Comparison of ENCODE assay signal across 8 mouse cellular contexts in genomic region chrX:48623379-48624053, GRCm38 (mm10). TPM values are rescaled to one million over a fixed set of nuclear protein-coding genes. Genes with fewer than 3 reads are reported as not detected.
A peak's percentile ranks its signal among the peaks of the same experiment; 100 is the strongest.
DNase-seq lines count a peak whose midpoint lies in the region; ATAC-seq and TF ChIP-seq lines count a peak whose summit lies in the region.

Slc25a14 (plus strand) TSS chrX:48623413.

- H3K27me3 ChIP-seq in forebrain, embryonic 16.5 days (replicated peaks; ENCODE audit: control insufficient read depth, insufficient read depth, low read length), result no peaks in the 10 kb centered on the region
- H3K27me3 ChIP-seq in lung, embryonic 15.5 days, result no peaks in the 10 kb centered on the region

- in situ Hi-C loops in ES-E14 (cut with MboI; ENCODE audit: low sequenced_read_pairs in 2 of 2, unreplicated experiment in 2 of 2), result no loop called here

- H3K4me1 ChIP-seq in ES-E14 (ENCODE audit: control insufficient read depth in 2 of 2, insufficient read depth in 2 of 2, low read length in 2 of 2, poor library complexity in 1 of 2), result no peaks in the 10 kb centered on the region
- peaks cover 3% of the 10 kb centered on the region; the same call in 1 of the 2 replicates for H3K4me1 ChIP-seq in forebrain, embryonic 16.5 days (replicated peaks; ENCODE audit: control insufficient read depth, insufficient read depth, low read length)
- H3K4me1 ChIP-seq in lung, embryonic 15.5 days, result no peaks in the 10 kb centered on the region

- peak within 1 kb of the TSS; percentile 65 to 76 for H3K4me3 ChIP-seq in ES-E14 (ENCODE audit: insufficient read depth in 1 of 2, low read depth in 1 of 2, low read length in 2 of 2, poor library complexity in 1 of 2, severe bottlenecking in 1 of 2)
- peak within 1 kb of the TSS; percentile 57 for H3K4me3 ChIP-seq in forebrain, embryonic 16.5 days (replicated peaks; ENCODE audit: low read length)
- peak within 1 kb of the TSS; percentile 70 for H3K4me3 ChIP-seq in lung, embryonic 15.5 days

- H3K9ac ChIP-seq in ES-E14 (ENCODE audit: insufficient read depth, low read depth, low read length, poor library complexity, severe bottlenecking), result peak within 1 kb of the TSS; percentile 76; the same call in 1 of the 2 replicates
- peak within 1 kb of the TSS; percentile 57 for H3K9ac ChIP-seq in forebrain, embryonic 16.5 days (replicated peaks; ENCODE audit: low read depth, low read length)
- H3K9ac ChIP-seq in lung, embryonic 15.5 days, result peak within 1 kb of the TSS; percentile 40

- ATAC-seq in forebrain, embryonic 16.5 days, result peak; percentile 99
- peak; percentile 95 for ATAC-seq in lung, embryonic 15.5 days (ENCODE audit: borderline replicate concordance, extremely low read depth, low FRiP score, low TSS enrichment)

- intact Hi-C loops in heart, postnatal 36 days (cut with DNase I), result loop anchor here (2.0 kb wide), 1 partner anchor 29 kb away; the partner anchor contains the start of gene Zfp280c

- H3K36me3 ChIP-seq in ES-E14 (ENCODE audit: control insufficient read depth, insufficient read depth, low read length, poor library complexity, severe bottlenecking), result no peaks in the 10 kb centered on the region
- no peaks in the 10 kb centered on the region for H3K36me3 ChIP-seq in forebrain, embryonic 16.5 days (ENCODE audit: control insufficient read depth, insufficient read depth)
- H3K36me3 ChIP-seq in lung, embryonic 15.5 days, result no peaks in the 10 kb centered on the region

- H3K9me3 ChIP-seq in ES-E14 (ENCODE audit: control insufficient read depth, insufficient read depth, low read depth, low read length), result no peaks in the 10 kb centered on the region
- H3K9me3 ChIP-seq in forebrain, embryonic 16.5 days (ENCODE audit: control insufficient read depth, low read length), result no peaks in the 10 kb centered on the region
- H3K9me3 ChIP-seq in lung, embryonic 15.5 days, result no peaks in the 10 kb centered on the region

- DNase-seq in ES-E14 (ENCODE audit: low read depth, low spot score), result peak; percentile 59
- DNase-seq in cerebellum, adult 18-20 months, result peak; percentile 76 to 83
- DNase-seq in heart, postnatal 36 days, result peak; percentile 73 to 78
- DNase-seq in layer of hippocampus, adult 8-10 months (ENCODE audit: low spot score in 2 of 2), result peak; percentile 75 to 77
- DNase-seq in ovary, adult 18-20 months (ENCODE audit: low spot score), result peak; percentile 60
- peak; percentile 77 for DNase-seq in thymus, postnatal 0 days (ENCODE audit: low spot score)

- H3K27ac ChIP-seq in ES-E14 (ENCODE audit: insufficient read depth, low read depth, low read length, poor library complexity, severe bottlenecking), result no peak within 1 kb of the TSS
- H3K27ac ChIP-seq in forebrain, embryonic 16.5 days (ENCODE audit: low read length), result peak within 1 kb of the TSS; percentile 90
- H3K27ac ChIP-seq in lung, embryonic 15.5 days, result peak within 1 kb of the TSS; percentile 90

- H3K4me2 ChIP-seq in forebrain, embryonic 16.5 days (ENCODE audit: low read length), result peak within 1 kb of the TSS; percentile 51
- H3K4me2 ChIP-seq in lung, embryonic 15.5 days, result peak within 1 kb of the TSS; percentile 52

- 15% methylated on average over 38 of the region's 38 CpGs for whole genome bisulfite sequencing in forebrain, embryonic 16.5 days
- 16% methylated on average over 32 of the region's 38 CpGs for WGBS in lung, embryonic 15.5 days

TF ChIP-seq in ES-E14, 5 proteins besides CTCF, POLR2A, EP300 and RAD21:
- no peak for TF ChIP-seq CHD2 (IDR thresholded peaks at IDR 0.05; ENCODE audit: low read depth, low read length)
- no peak for TF ChIP-seq HCFC1 (IDR thresholded peaks at IDR 0.05; ENCODE audit: borderline replicate concordance, insufficient read depth, low read length)
- TF ChIP-seq ZNF384 (IDR thresholded peaks at IDR 0.05; ENCODE audit: low read depth, low read length), result peak; percentile 58; the same call in 1 of the 2 replicates

RNA-seq across cellular contexts. Expression of gene Slc25a14, which starts in this region (rescaled TPM):
- 4.1 and 5.8 TPM in 2 replicates for total RNA-seq in ES-E14 (2012; rRNA removed)
- 53.3 and 54.6 TPM in 2 replicates for polyA plus RNA-seq in forebrain, embryonic 16.5 days (2015; fragmentation: Nextera tagmentation; extraction: Ambion mirVana)
- total RNA-seq in heart, postnatal 36 days (2021), result 1 to 10 TPM; 2.2 to 3.8 TPM
- 10 to 100 TPM; 47.6 to 60.8 (median 57.0) TPM for total RNA-seq in layer of hippocampus, adult 8-10 months (2022)
- polyA plus RNA-seq in lung, embryonic 15.5 days (2015; fragmentation: Nextera tagmentation; extraction: Ambion mirVana), result 14.7 and 15.4 TPM in 2 replicates
- polyA plus RNA-seq in thymus, postnatal 0 days (2015; fragmentation: Nextera tagmentation; extraction: Ambion mirVana), result 13.3 and 15.0 TPM in 2 replicates
